Mouse (Mus musculus) E14TG2a.4 (cell line): ENCODE data around the gene Zscan18.

Experiments
- CTCF ChIP-seq: conservative IDR thresholded peaks from 2 replicates; pipeline ENCODE4 v1.5.1; 2014; ENCODE audit warnings: low read length
- POU5F1 ChIP-seq: IDR thresholded peaks from 2 replicates; pipeline ENCODE4 v1.6.1; 2014; ENCODE audit warnings: low read length, borderline replicate concordance

DNA sequence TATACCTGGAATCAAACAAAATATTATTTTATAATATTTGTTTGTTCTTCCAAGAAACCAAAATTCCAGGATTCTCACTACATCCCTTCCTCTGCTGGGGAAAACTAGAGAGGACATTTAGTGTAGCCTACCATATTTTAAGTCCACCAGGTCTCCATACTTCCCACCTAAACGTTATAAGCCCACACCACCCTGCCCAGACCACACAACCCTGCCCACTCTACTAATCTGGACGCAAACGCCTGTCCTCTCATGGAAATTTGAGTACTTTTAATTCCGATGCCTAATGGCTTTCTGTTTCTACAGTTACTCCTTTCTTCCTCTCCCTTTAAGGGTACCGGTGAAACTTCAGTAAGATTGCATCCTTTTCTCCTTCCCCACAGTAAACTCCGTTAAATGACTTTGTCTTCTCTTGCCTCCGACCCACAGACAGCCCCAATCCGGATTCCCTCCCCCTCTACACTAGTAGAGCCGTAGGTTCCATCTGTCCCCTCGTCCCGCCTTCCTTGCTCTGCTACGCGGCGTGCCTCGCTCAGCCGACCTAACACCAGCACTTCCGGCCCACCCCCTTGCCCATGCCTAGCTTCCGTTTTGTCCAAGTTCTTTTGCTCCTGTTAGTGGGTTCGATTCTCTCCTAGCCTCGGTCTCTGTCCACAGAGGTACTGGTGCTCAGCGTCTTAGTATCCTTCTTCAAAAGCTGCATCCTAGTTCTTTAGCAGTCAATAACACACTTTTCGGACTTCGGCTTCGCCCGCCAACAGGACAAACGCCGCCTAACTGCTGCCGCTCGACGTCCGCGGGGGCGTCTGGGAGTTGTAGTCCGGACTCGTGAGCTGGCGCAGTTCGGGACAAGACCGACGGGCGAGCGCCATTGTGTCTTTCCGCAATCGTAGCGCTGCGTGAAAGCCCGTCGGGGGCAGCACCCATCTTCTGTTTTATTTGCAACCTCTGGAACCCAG, 31.0 kb upstream of the Zscan18 start, which contains the start of gene Zfp110:
- TF ChIP-seq CTCF (no peak), POU5F1 (no peak)
